Mouse (Mus musculus): ENCODE results near the gene Trim10. TPM values are rescaled to one million over a fixed set of nuclear protein-coding genes. Genes with fewer than 3 reads are reported as not detected.

Trim10 gene
- total RNA-seq (2023), result 1 to 10 TPM; 3.2 to 7.3 TPM

GRCm38 (mm10) chr17:36869284-36869954 lies at the start of gene Trim10:
Trim10 (plus strand) TSS chr17:36869574.

GRCm38 (mm10) chr17:36836874-36837647 lies 32.3 kb upstream of the Trim10 start, which contains the start of gene Trim26:
Trim26 (plus strand) TSS chr17:36837134.

GRCm38 (mm10) chr17:36866719-36867527 lies 2.5 kb upstream of the Trim10 start, which contains the start of gene Trim15:
Trim15 (minus strand) TSS chr17:36867210.

GRCm38 (mm10) chr17:36890073-36890903 lies 20.9 kb downstream of the Trim10 start, which contains the start of gene Trim40:
Trim40 (minus strand) TSS chr17:36890123.

GRCm38 (mm10) chr17:36897552-36898205 lies 28.3 kb downstream of the Trim10 start, which contains the start of gene Trim31:
Trim31 (plus strand) TSS chr17:36898118.

Other genes starting within 250 kb of the Trim10 start
- not detected for gene H2-M9, start 226.9 kb upstream of the Trim10 start, total RNA-seq (2023)
- gene H2-M1, start 197.4 kb upstream of the Trim10 start, total RNA-seq (2023), result not detected
- not detected for gene H2-M10.5, start 96.7 kb upstream of the Trim10 start, total RNA-seq (2023)
- not detected for gene H2-M10.6, start 57.4 kb upstream of the Trim10 start, total RNA-seq (2023)
- 10 to 100 TPM; 35.8 to 40.7 TPM for gene Trim26, start 32.4 kb upstream of the Trim10 start, total RNA-seq (2023)
- gene Trim15, start 2.4 kb upstream of the Trim10 start, total RNA-seq (2023), result not detected
- gene Trim40, start 20.5 kb downstream of the Trim10 start, total RNA-seq (2023), result not detected
- not detected for gene Trim31, start 28.5 kb downstream of the Trim10 start, total RNA-seq (2023)
- gene Rnf39, start 73.3 kb downstream of the Trim10 start, total RNA-seq (2023), result not detected
- 10 to 100 TPM; 35.3 to 41.2 TPM for gene Ppp1r11, start 82.2 kb downstream of the Trim10 start, total RNA-seq (2023)
- gene Znrd1, start 89.0 kb downstream of the Trim10 start, total RNA-seq (2023), result 10 to 100 TPM; 30.2 to 31.6 TPM
- gene Znrd1as, start 89.0 kb downstream of the Trim10 start, total RNA-seq (2023), result 1 to 10 TPM in 1 of 2 experiments, under 1 TPM in 1; 0.71 to 1.4 TPM
- not detected for gene 2410137M14Rik, start 111.7 kb downstream of the Trim10 start, total RNA-seq (2023)
- not detected for gene H2-M5, start 120.0 kb downstream of the Trim10 start, total RNA-seq (2023)
- gene Zfp57, start 131.6 kb downstream of the Trim10 start, total RNA-seq (2023), result not detected
- gene Mog, start 153.8 kb downstream of the Trim10 start, total RNA-seq (2023), result not detected
- 100 to 1,000 TPM; 119 to 127 TPM for gene Gabbr1, start 176.4 kb downstream of the Trim10 start, total RNA-seq (2023)
- gene Olfr90, start 218.9 kb downstream of the Trim10 start, total RNA-seq (2023), result not detected
- not detected for gene Olfr91, start 228.7 kb downstream of the Trim10 start, total RNA-seq (2023)